Mouse (Mus musculus) adrenal gland, postnatal 4 days (tissue): Measurements from ENCODE around the gene Ric8b. TPM values are rescaled to one million over a fixed set of nuclear protein-coding genes. Genes with fewer than 3 reads are reported as not detected.
A peak's percentile ranks its signal among the peaks of the same experiment; 100 is the strongest.

Source experiments
- DNase-seq, 2 experiments: peaks; one replicate each; pipeline ENCODE4 v3.0.0; 2021 to 2022; ENCODE audit warnings: low spot score in 2 of 2, mixed read lengths in 2 of 2
- long read RNA-seq, 2 experiments: library from polyadenylated mRNA; stranded (forward); transcript quantifications; one replicate each; pipeline ENCODE4 v2.0.0; 2021
- total RNA-seq, 2 experiments: library from RNA; stranded (reverse); gene quantifications; 2 replicates each; pipeline ENCODE4 v1.2.3; 2021

Gene Ric8b
- 10 to 100 TPM; 34.0 to 38.1 TPM for total RNA-seq
- long read RNA-seq, experiment 1, transcript Ric8b-202 (9 exons, 2,909 nt): major isoform, 5 of 9 reads
- long read RNA-seq, experiment 1, partial matches to known transcripts: 2 of 9 reads
- long read RNA-seq, experiment 1, other reads (novel, unspliced or antisense): 2 of 9 reads
- long read RNA-seq, experiment 2, transcript Ric8b-202 (9 exons, 2,909 nt): major isoform, 13 of 24 reads
- long read RNA-seq, experiment 2, partial matches to known transcripts: 4 of 24 reads
- long read RNA-seq, experiment 2, other reads (novel, unspliced or antisense): 5 of 24 reads

GRCm38 (mm10) chr10:84916810-84917730 is at the start of gene Ric8b:
Gene Ric8b (plus strand): TSS chr10:84917616.
- DNase-seq: peak; percentile 87 to 95

- no peak for DNase-seq
Observed at GRCm38 (mm10) chr10:84871285-84871684, 46.1 kb upstream of the Ric8b start.

- no peak for DNase-seq
Observed at GRCm38 (mm10) chr10:84871921-84872320, 45.5 kb upstream of the Ric8b start.

GRCm38 (mm10) chr10:84879823-84880571 is 37.4 kb upstream of the Ric8b start:
- DNase-seq: no peak

GRCm38 (mm10) chr10:84882528-84882927 is 34.9 kb upstream of the Ric8b start:
- no peak for DNase-seq

- DNase-seq: no peak
Observed at GRCm38 (mm10) chr10:84885341-84885884, 32.0 kb upstream of the Ric8b start.

- DNase-seq: no peak
Observed at GRCm38 (mm10) chr10:84886221-84886627, 31.2 kb upstream of the Ric8b start.

- no peak for DNase-seq
Observed at GRCm38 (mm10) chr10:84886785-84887184, 30.6 kb upstream of the Ric8b start.

- DNase-seq: no peak
Observed at GRCm38 (mm10) chr10:84889096-84889846, 28.1 kb upstream of the Ric8b start.

- DNase-seq: no peak
Observed at GRCm38 (mm10) chr10:84895810-84896358, 21.5 kb upstream of the Ric8b start.

- no peak for DNase-seq
Observed at GRCm38 (mm10) chr10:84896941-84897930, 20.2 kb upstream of the Ric8b start.

- no peak for DNase-seq
Observed at GRCm38 (mm10) chr10:84898144-84898979, 19.1 kb upstream of the Ric8b start.

GRCm38 (mm10) chr10:84901676-84902075 is 15.7 kb upstream of the Ric8b start:
- DNase-seq: no peak

- no peak for DNase-seq
Observed at GRCm38 (mm10) chr10:84902213-84902612, 15.2 kb upstream of the Ric8b start.

- no peak for DNase-seq
Observed at GRCm38 (mm10) chr10:84903307-84903706, 14.1 kb upstream of the Ric8b start.

- DNase-seq: no peak
Observed at GRCm38 (mm10) chr10:84903742-84904141, 13.7 kb upstream of the Ric8b start.

GRCm38 (mm10) chr10:84906895-84907294 is 10.5 kb upstream of the Ric8b start:
- DNase-seq: no peak

GRCm38 (mm10) chr10:84908006-84908405 is 9.4 kb upstream of the Ric8b start:
- no peak for DNase-seq
